Mouse (Mus musculus) erythroid progenitor cell, adult 5-6 weeks (primary cell): Measurements from ENCODE around the gene Smco4. TPM values are rescaled to one million over a fixed set of nuclear protein-coding genes. Genes with fewer than 3 reads are reported as not detected.

Experiments
- ATAC-seq: replicated peaks from 2 replicates; pipeline ENCODE4 v1.8.0; 2016; ENCODE audit warnings: moderate number of reproducible peaks, mild to moderate bottlenecking, moderate TSS enrichment, inconsistent platforms; ENCODE audit not compliant: poor library complexity, low FRiP score, severe bottlenecking
- total RNA-seq, 2 experiments: library from RNA; stranded (forward) in 1 of 2; stranded (reverse) in 1 of 2; fragments of 150-400 nt in 1 of 2; fragments of 186-747, 209-891 nt in 1 of 2; gene quantifications; 2 replicates each; pipeline versions ENCODE4 v1.2.3 to v1.2.4; 2015 to 2017; ENCODE audit warnings: low replicate concordance in 2 of 2

Gene Smco4
- total RNA-seq, 2 experiments from 2014 or later = 0.23 to 9.6 TPM

- no peak for ATAC-seq
Measured at GRCm38 (mm10) chr9:15505288-15505687, 12.1 kb downstream of the Smco4 start.

- ATAC-seq = no peak
Measured at GRCm38 (mm10) chr9:15506863-15507262, 13.6 kb downstream of the Smco4 start.

GRCm38 (mm10) chr9:15507431-15507875 lies 14.2 kb downstream of the Smco4 start:
- ATAC-seq = no peak

- no peak for ATAC-seq
Measured at GRCm38 (mm10) chr9:15509363-15509762, 16.1 kb downstream of the Smco4 start.

GRCm38 (mm10) chr9:15510557-15511310 lies 17.5 kb downstream of the Smco4 start:
- no peak for ATAC-seq

- ATAC-seq = no peak
Measured at GRCm38 (mm10) chr9:15512918-15513317, 19.7 kb downstream of the Smco4 start.

GRCm38 (mm10) chr9:15516007-15516406 lies 22.8 kb downstream of the Smco4 start:
- ATAC-seq = no peak

- no peak for ATAC-seq
Measured at GRCm38 (mm10) chr9:15517979-15518378, 24.7 kb downstream of the Smco4 start.

GRCm38 (mm10) chr9:15522348-15522747 lies 29.1 kb downstream of the Smco4 start:
- ATAC-seq = no peak

GRCm38 (mm10) chr9:15522887-15523286 lies 29.7 kb downstream of the Smco4 start:
- no peak for ATAC-seq

- no peak for ATAC-seq
Measured at GRCm38 (mm10) chr9:15523646-15524045, 30.4 kb downstream of the Smco4 start.

GRCm38 (mm10) chr9:15525246-15525645 lies 32.0 kb downstream of the Smco4 start:
- no peak for ATAC-seq

- no peak for ATAC-seq
Measured at GRCm38 (mm10) chr9:15526539-15526938, 33.3 kb downstream of the Smco4 start.

GRCm38 (mm10) chr9:15527846-15528245 lies 34.6 kb downstream of the Smco4 start:
- no peak for ATAC-seq

- no peak for ATAC-seq
Measured at GRCm38 (mm10) chr9:15528368-15528767, 35.1 kb downstream of the Smco4 start.

- no peak for ATAC-seq
Measured at GRCm38 (mm10) chr9:15529275-15529964, 36.2 kb downstream of the Smco4 start.

- ATAC-seq = no peak
Measured at GRCm38 (mm10) chr9:15529965-15530320, 36.7 kb downstream of the Smco4 start.

GRCm38 (mm10) chr9:15531204-15531603 lies 38.0 kb downstream of the Smco4 start:
- no peak for ATAC-seq

GRCm38 (mm10) chr9:15533336-15534070 lies 40.3 kb downstream of the Smco4 start:
- no peak for ATAC-seq

- ATAC-seq = no peak
Measured at GRCm38 (mm10) chr9:15534110-15534509, 40.9 kb downstream of the Smco4 start.

- no peak for ATAC-seq
Measured at GRCm38 (mm10) chr9:15535418-15535817, 42.2 kb downstream of the Smco4 start.
